Mouse (Mus musculus): ENCODE measurements around the gene Lrfn3. TPM values are rescaled to one million over a fixed set of nuclear protein-coding genes. Genes with fewer than 3 reads are reported as not detected.

Gene Lrfn3
- 10 to 100 TPM in 1 of 2 experiments, 1 to 10 TPM in 1; 8.2 to 11.9 TPM for total RNA-seq (2021)
- polyA plus RNA-seq (2012; rRNA removed) = 32.9 and 37.6 TPM in 2 replicates
- long read RNA-seq, transcript Lrfn3-201 (3 exons, 2,886 nt) = major isoform, 13 of 17 reads
- long read RNA-seq, partial matches to known transcripts = 4 of 17 reads
- long read RNA-seq, other reads (novel, unspliced or antisense) = 0 of 17 reads

DNA sequence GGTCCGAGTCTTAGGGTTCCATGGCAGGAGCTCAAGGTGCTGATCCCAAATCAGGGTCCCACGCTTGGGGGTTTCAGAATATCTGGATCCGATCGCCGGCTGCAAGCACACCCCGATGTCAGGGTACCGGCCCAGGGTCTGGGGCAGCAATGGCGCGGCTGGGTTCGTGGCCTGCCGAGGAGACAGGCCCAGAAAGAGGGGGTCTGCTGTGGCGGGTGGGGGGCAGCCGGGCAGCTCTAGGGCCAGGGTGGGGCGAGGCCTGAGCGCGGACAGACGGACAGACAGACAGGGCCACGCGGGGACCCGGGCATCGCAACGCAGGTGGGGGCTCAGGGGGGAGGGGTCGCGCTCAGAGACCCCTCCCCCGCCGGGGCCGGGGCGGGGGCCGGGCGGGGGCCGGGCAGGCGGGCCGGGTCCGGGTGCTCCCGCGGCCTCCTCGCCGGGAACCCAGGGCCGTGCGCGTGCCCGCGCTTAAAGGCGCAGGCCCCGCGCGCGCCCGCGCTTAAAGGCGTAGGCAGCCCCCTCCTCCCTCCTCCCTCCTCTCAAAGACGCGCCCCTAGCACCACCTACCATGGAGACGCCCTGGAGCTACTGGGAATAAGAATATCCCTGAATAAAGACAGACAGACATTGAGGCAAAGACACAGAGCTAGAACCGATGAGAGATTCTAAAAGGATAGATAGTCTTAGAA lies at the start of gene Lrfn3:
Lrfn3 (minus strand) TSS at position 121 of the 692 bp plus-strand sequence.
- peak; percentile 61 for DNase-seq

GRCm38 (mm10) chr7:30411023-30411422 lies 48.5 kb upstream of the Lrfn3 start:
- no peak for DNase-seq

GRCm38 (mm10) chr7:30409789-30410188 lies 47.2 kb upstream of the Lrfn3 start:
- DNase-seq = no peak

- no peak for DNase-seq
Observed at GRCm38 (mm10) chr7:30408639-30409038, 46.1 kb upstream of the Lrfn3 start.

DNA sequence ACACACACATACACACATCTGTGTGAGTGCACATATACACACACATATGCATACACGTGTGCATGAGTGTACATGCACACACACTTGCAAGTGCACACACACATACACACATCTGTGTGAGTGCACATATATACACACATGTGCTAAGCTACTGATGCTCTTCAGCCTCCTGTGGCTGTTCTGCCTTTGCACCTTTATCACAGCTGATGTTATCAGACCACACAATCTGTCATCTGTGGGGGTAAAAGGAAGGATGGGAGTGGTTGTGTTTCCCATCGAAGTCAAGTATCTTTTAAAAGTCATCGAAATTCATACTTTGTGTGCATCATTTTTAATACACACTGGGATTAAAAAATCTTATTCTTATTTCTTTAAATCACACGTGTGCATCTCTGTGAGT lies 39.8 kb upstream of the Lrfn3 start:
- DNase-seq = no peak

- no peak for DNase-seq
Observed at GRCm38 (mm10) chr7:30399671-30400070, 37.1 kb upstream of the Lrfn3 start.

GRCm38 (mm10) chr7:30394871-30395270 lies 32.3 kb upstream of the Lrfn3 start:
- no peak for DNase-seq

GRCm38 (mm10) chr7:30394379-30394778 lies 31.8 kb upstream of the Lrfn3 start:
- DNase-seq = peak; percentile 61

DNA sequence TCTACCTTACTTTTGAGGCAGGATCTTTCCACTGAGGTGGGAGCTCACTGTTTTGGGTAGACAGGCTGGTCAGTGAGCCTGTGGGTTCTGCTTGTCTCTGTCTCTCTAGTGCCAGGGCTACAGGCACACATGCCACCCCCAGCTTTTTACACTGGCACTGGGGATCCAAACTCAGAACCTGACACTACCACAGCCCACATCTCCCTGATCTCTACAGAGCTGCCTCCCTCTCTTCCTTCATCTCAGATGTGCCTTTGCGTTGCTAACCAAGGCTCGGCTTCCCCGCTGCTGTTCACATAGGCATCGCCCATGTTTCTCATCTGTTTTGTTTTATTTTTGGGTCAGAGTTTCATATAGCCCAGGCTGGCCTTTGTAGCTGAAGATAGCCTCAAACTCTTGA lies 31.1 kb upstream of the Lrfn3 start:
- DNase-seq = no peak

- peak; percentile 29 for DNase-seq
Observed at GRCm38 (mm10) chr7:30392746-30393520, 30.4 kb upstream of the Lrfn3 start.

DNA sequence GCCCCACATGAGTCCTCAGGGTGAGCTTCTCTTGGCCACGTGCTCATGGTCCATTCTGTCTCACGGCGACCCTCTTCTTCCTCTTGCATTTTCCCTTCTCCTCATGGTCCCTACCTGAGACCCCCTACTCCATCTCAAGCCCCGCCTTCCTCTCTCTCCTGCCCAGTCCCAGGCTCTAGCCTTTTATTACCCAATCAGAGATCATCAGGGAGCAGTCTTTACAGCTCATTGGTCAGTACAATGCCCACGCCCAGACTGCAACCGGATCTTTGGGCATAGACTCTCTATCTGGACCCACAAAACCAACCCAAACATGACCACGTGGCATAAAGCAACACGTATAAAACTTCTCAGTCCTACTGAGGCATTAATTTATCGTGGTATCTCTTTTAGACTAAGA lies 21.5 kb upstream of the Lrfn3 start:
- no peak for DNase-seq

DNA sequence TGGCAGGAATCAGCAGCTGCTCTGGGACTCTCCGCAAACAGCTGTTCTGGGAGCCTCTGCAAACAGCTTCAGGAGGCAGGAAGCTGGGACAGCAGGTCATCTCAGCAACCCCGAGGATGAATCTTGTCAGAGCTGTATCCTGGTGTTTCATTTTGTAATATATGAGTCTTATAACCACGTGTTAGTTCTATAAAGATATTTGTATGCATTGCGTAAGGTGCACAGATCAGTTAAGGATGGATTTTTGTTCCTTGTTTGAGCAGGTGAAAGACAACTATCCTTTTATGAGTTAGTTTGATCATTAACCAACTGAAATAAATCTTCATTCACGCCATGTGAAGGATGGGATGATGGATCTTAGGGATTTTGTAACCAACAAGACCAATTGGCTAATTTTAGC lies 17.5 kb upstream of the Lrfn3 start:
- DNase-seq = no peak

DNA sequence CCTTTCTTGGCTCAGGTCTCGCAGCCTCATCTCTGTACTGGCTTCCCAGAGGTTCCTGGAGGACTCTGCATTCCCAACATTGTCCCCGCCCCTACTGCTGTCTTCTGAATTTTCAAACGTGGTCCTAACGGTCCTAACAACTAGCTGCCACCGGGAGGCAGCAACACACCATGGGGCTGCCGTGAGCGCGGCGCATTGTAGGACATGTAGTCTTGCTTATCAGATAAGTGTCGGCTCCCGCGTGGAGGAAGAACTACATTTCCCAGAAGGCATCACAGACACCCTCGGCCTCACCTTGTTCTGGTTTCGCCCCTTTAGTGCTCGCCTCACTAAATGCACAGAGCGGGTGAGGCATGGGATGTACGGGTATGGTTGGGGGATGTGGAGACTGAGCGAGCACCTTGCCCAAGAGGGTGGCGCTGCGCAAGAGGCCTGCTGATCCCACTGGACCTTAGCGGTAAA lies 11.0 kb upstream of the Lrfn3 start:
- DNase-seq = peak; percentile 92

DNA sequence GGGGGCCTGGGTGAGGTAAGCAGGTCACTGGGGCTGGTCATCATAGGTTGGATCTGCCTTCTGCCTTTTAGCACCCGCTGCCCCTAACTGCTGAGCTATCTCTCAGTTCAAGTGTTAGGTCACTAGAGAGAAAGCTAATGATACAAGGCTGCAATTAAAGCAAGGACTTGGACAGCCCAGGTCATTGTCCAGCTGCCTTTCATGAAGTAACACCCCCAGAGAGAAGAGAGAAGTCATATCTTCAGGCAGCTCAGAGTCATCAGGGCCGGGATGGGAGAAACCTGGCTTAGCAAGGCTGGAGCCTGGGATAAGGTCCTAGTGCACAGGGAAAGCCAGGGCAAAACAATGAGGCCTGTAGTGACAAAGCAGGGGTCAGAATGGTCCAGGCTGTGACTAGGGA lies 4.9 kb upstream of the Lrfn3 start:
- DNase-seq = no peak

DNA sequence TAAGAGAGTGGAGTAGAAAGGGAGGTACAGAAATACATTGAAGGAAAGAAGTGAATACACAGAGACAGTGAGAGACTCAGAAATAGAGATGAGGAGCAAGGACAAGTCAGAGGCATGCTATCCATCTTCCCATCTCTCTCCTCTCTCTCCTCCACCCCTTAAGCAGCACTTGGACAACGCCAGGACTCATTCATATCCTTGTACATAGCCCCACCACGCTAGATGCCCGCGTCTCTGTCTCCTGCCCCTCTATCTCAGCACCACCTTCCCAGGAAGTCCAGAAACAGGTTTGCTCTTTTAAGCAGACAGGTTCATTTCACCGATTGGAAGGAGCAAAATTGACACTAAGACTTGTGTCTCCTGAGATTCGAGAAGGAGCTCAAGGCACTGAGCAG lies 769 bp upstream of the Lrfn3 start:
- no peak for DNase-seq

DNA sequence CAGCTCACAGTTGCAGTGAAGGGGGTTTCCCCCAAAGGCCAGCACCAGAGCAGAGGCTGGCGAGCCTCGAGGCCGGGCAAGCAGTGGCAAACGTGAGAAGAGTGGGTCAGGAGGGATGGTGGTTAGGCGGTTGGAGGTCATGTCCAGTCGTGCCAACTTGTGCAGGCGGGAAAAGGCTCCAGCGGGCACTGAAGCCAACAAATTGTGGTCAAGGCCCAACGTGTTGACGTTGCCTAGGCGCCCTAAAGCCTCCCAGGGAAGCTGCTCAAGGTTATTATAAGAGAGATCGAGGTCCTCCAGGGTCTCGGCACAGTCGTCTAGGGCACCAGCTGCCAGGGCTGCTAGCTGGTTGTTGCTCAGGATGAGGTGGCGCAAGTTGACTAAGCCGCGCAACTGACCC lies 2.5 kb downstream of the Lrfn3 start:
- peak; percentile 79 for DNase-seq

- DNase-seq = no peak
Observed at GRCm38 (mm10) chr7:30359276-30359865, 3.2 kb downstream of the Lrfn3 start.

DNA sequence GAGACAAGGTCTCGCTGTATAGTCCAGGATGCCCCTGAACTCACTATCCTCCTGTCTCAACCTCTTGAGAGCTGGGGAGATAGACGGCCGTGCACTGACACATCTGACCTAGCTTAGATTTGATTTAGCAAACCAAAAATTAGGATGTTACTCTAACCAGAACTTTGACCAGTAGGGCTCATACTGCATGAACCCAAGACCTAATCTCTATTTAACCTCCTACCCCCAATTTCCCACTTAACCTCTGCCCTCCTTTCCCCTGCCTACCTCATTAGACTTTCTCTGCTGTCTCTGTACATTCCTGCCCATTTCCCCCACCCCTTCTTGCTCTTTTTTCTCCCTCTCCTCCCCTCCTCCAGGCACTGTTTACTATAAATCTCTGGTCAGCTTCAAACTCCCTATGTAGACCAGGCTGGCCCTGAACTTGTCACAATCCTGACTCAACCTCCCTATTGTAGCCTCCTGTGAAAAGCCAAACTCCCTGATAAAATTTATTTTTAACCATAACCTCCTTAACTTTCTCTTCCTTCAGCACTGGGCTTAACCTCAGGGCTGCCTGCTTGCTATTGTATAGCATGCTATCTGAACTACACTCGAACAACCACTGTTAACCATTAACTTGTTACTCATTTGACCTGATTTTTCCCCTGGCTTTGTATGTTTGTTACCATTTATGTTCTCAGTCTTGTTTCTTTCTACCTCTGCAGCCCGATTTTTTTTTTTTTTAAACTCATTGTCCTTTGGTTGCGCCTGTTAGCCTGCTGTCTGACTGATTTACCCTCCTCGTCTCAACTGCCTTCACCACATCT lies 4.0 kb downstream of the Lrfn3 start:
- no peak for DNase-seq

- DNase-seq = peak; percentile 28
Observed at GRCm38 (mm10) chr7:30354059-30354458, 8.5 kb downstream of the Lrfn3 start.

DNA sequence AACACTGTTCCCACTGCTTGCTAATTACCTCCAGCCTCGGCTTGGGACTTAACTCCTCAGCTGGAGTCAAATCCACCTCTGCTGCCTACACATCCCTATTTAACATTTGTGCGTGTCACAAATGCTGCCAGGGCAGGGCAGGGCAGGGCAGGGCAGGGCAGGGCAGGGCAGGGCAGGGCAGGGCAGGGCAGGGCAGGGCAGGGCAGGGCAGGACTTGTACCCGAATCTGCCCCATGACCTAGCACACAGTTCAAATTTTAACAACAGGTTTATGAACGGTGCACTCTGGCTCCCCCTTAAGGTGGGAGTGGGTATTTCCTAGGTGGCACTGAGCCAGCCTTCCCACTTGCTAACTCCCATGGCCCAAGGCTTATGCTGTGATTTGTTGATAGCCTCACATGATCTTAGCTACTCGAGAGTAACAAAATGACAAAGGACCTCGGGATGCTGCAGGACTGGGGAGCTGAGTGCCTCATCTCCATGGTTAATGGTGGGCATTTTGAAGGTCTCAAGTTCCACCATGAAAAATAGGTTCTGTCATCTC lies 9.2 kb downstream of the Lrfn3 start:
- DNase-seq = peak; percentile 68

DNA sequence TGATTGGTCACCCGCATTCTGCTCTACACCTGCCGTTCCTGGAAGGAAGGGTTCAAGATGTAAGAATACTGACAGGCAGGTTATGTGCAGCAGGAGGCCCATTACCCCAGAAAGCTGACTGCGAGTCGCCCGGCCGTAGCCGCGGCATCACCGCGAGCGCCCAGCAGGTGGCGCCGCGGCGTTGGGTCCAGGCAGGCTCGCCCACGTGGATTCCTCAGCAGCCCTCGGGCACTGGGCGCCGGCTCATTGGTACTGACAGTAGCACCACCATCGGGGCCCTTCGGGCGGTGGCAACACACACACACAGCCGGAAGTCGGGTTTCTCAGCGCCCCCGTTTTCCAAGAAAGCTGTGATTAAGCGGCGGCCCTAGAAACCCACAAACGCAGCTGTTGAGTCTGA lies 14.7 kb downstream of the Lrfn3 start:
- peak; percentile 72 for DNase-seq

Data from adrenal gland, adult 2 months (tissue).